Mouse (Mus musculus): ENCODE results near the gene 2700081O15Rik. TPM values are rescaled to one million over a fixed set of nuclear protein-coding genes. Genes with fewer than 3 reads are reported as not detected.

Gene 2700081O15Rik
- total RNA-seq, 2 experiments from 2014 or later, result 10.7 to 11.4 TPM

DNA sequence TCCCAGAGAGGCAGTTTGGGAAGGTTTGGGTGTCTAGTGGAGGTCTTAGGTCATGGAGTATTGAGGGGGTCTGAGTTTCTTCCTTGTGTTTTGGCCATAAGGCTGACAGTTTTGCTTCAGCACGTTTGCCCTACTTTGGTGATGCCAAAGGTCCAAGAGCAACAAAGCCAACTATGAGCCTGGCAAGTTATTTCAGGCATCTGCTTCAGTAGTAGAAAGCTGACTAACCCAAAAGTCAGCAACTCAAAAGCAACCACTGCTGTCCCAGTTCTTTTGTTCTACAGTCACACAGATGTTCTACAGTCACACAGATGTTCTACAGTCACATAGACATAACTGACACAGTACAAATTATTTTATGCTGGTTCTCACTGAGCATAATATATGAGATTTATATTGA is 28.2 kb downstream of the 2700081O15Rik start:
- no peak for DNase-seq
- intact Hi-C loops (cut with DNase I; ENCODE audit: low total_unique reads), result loop anchor here (10.0 kb wide), 1 partner anchor 149 kb away; no protein-coding TSS in a partner anchor

DNA sequence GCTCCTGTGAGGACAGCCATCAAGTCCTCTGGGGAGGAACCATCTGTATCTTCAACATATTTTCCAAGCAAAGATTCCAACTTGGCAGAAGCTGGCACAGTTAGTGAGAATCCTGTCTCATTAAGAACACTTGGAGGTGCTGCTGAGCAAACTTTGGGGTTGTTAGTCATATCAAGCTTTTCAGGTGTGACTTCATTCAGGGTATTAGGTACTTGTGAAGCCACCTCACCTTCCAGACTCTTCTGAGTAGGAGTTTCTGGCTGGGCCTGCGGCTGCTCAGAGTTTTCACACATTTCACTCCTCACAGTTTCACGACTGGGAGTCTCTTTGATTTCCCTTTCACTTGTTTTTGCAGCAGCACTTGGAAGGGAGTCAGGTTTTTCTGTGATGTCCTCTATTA is 39.4 kb downstream of the 2700081O15Rik start:
- intact Hi-C loops (cut with DNase I; ENCODE audit: low total_unique reads), result no loop called here
- no peak for DNase-seq

DNA sequence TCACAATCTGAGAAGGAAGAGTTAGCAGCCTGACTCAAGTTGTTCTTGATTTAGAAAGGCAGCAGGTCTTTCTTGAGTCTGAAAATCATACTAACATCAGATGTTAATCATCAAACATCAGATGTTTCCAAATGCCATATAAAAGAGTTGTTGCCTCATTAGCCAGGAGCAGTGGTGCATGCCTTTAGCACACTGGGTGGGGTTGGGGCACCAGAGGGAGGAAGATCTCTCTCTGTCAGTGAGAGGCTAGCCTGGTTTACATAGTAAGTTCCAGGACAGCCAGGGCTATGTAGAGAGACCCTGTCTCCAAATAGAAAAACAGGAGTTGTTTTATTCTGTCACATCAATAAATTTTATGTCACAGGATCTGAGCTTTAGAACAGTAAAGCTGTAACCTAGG is 41.5 kb downstream of the 2700081O15Rik start:
- no peak for DNase-seq
- intact Hi-C loops (cut with DNase I; ENCODE audit: low total_unique reads), result no loop called here

DNA sequence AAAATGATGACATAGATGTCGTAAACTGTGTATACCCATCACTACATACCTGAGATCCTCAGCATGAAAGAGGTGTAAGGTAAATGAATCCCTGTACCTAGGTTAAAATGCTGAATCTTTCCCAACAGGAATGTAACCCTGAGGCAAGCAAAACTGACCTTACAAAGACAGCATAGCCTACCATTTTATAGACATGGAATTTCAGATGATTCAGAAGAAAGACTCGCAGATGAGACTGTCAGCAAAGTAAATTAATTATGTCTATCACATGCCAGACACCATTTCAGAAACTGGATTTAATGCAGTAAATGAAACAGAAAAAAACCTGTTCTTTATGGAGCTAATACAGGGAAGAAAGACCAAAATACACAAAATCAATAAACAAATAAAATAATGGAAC is 41.9 kb downstream of the 2700081O15Rik start:
- intact Hi-C loops (cut with DNase I; ENCODE audit: low total_unique reads), result no loop called here
- DNase-seq, result no peak

DNA sequence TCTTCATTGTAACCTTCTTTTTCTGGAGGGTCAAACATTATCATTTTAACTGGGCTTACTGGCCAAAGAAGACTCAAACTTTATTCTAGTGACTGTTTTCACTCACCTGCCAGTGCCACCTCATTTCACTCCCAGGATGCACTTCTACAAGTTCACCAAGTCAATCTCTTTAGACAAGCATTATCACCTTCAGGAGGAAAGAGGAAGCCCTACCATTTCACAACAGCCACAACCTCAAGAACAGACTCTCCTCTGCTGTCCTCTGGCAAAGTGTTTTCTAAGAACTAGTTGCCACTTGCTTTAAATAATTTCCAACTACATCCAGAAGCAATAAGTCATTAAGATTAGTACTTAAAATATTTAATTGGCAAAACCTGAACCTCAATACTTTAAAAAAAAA is 50.5 kb downstream of the 2700081O15Rik start:
- no peak for DNase-seq

DNA sequence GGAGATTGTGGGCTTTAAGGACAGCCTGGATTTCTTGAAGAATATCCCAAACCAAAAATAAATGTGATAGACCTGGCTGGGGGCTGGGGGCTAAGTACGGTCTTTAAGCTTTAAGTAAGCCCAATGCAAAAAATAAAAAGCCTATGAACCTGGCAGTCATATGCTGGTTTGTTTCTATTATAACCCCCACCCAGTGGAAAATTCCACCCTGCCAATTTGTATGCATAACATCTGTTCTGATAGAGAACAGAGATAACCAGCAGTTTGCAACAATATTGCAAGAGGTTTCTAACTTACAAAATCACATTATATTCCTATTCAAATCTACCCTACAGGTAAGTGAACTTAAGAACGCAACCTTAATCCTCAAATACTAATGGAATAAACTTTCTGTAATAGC is 53.2 kb downstream of the 2700081O15Rik start:
- intact Hi-C loops (cut with DNase I; ENCODE audit: low total_unique reads), result no loop called here

More for the DNA sequence above, 50.5 kb downstream of the 2700081O15Rik start:
- intact Hi-C loops (cut with DNase I; ENCODE audit: low total_unique reads), result no loop called here

More for the DNA sequence above, 53.2 kb downstream of the 2700081O15Rik start:
- no peak for DNase-seq

Small RNA genes within 50 kb of the gene (microRNA-seq; reads per million reads assigned to microRNA genes)
- gene Mir6991, result 0 to 0.32 reads per million in 2 experiments

Other genes with a start within 250 kb of the 2700081O15Rik start
- gene Otub1, start 211.3 kb upstream of the 2700081O15Rik start, total RNA-seq (2021), result 10 to 100 TPM; 52.6 to 62.6 TPM
- gene Cox8a, start 200.0 kb upstream of the 2700081O15Rik start, total RNA-seq (2021), result 100 to 1,000 TPM; 167 TPM
- 10 to 100 TPM in 1 of 2 experiments, 1 to 10 TPM in 1; 9.1 to 11.7 TPM for gene Naa40, start 176.4 kb upstream of the 2700081O15Rik start, total RNA-seq (2021)
- 1 to 10 TPM; 2.1 to 8.8 TPM for gene Rcor2, start 150.3 kb upstream of the 2700081O15Rik start, total RNA-seq (2021)
- gene Mark2, start 75.8 kb upstream of the 2700081O15Rik start, total RNA-seq (2021), result 10 to 100 TPM; 27.7 to 34.1 TPM
- 1 to 10 TPM; 9.4 to 9.5 TPM for gene Spindoc, start 34.6 kb upstream of the 2700081O15Rik start, total RNA-seq (2021)
- 10 to 100 TPM; 37.1 to 40.6 TPM for gene Rtn3, start 65.7 kb downstream of the 2700081O15Rik start, total RNA-seq (2021)
- gene Atl3, start 76.4 kb downstream of the 2700081O15Rik start, total RNA-seq (2021), result 10 to 100 TPM; 15.4 to 16.0 TPM
- 10 to 100 TPM; 55.0 to 57.6 TPM for gene Pla2g16, start 139.8 kb downstream of the 2700081O15Rik start, total RNA-seq (2021)
- under 1 TPM; 0.13 to 0.33 TPM for gene Lgals12, start 189.6 kb downstream of the 2700081O15Rik start, total RNA-seq (2021)
- gene Hrasls5, start 194.9 kb downstream of the 2700081O15Rik start, total RNA-seq (2021), result not detected